Mouse (Mus musculus) cerebellum, adult 2 months (tissue): ENCODE measurements at regions not wholly inside any gene's neighbourhood (a gene's known extent, or its start where the extent isn't known, plus 50 kb on each side); places are given as distances from the start of the nearest gene placed in this dataset.

ENCODE experiments used
- DNase-seq, 2 experiments: peaks; one replicate each; pipeline ENCODE4 v3.0.0; 2021
- H3K27ac ChIP-seq: fragments of 200-500 bp; 2 replicates; pipeline ENCODE4 v1.5.1; 2012; ENCODE audit warnings: low read length, control low read depth, inconsistent platforms; ENCODE audit not compliant: insufficient read depth
- H3K27me3 ChIP-seq: fragments of 200-500 bp; 2 replicates; pipeline ENCODE4 v1.6.1; 2012; ENCODE audit warnings: inconsistent platforms, mild to moderate bottlenecking, low read length, moderate library complexity; ENCODE audit not compliant: control insufficient read depth, insufficient read depth
- H3K4me1 ChIP-seq: fragments of 200-500 bp; 2 replicates; pipeline ENCODE4 v1.6.1; 2011; ENCODE audit warnings: low read length; ENCODE audit not compliant: control insufficient read depth, insufficient read depth
- H3K4me3 ChIP-seq: fragments of 200-500 bp; replicated peaks from 2 replicates; pipeline ENCODE3; 2011; ENCODE audit warnings: mild to moderate bottlenecking, low read depth, low read length, control low read depth; ENCODE audit not compliant: insufficient read depth
- CTCF ChIP-seq: fragments of 200-500 bp; IDR thresholded peaks from 2 replicates; pipeline ENCODE4 v1.5.1; 2011; ENCODE audit warnings: low read depth, mild to moderate bottlenecking, control low read depth, low read length, moderate library complexity, borderline replicate concordance; ENCODE audit not compliant: insufficient read depth
- POLR2A ChIP-seq: fragments of 200-500 bp; IDR thresholded peaks from 2 replicates; pipeline ENCODE4 v1.6.1; 2011; ENCODE audit warnings: low read length, control low read depth, borderline replicate concordance; ENCODE audit not compliant: insufficient read depth
- WGBS: fragments of 180-500 bp; shearing (Covaris S2); methylation state at CpG from one replicate; pipeline ENCODE4 v1.1.7; 2018; 5-methylcytosine and 5-hydroxymethylcytosine counted together

- Histone ChIP-seq H3K4me1 (no peaks in the 10 kb centered on the region), H3K27ac (no peak overlapping the region), H3K27me3 (no peaks in the 10 kb centered on the region), H3K4me3 (no peak overlapping the region)
- TF ChIP-seq POLR2A (no peak), CTCF (no peak)
- 34% methylated on average over 3 of the region's 3 CpGs for WGBS
- peak in 1 of 2 experiments; percentile 18 for DNase-seq
Observed at GRCm38 (mm10) chr9:30202411-30202810, 224.5 kb upstream of the Snx19 start.

GRCm38 (mm10) chr9:30207631-30208030 lies 219.3 kb upstream of the Snx19 start:
- TF ChIP-seq CTCF (no peak), POLR2A (no peak)
- 97% methylated on average over 4 of the region's 4 CpGs for WGBS
- Histone ChIP-seq H3K27ac (no peak overlapping the region), H3K4me1 (no peaks in the 10 kb centered on the region), H3K27me3 (no peaks in the 10 kb centered on the region), H3K4me3 (no peak overlapping the region)
- no peak for DNase-seq

GRCm38 (mm10) chr9:30209806-30210205 lies 217.1 kb upstream of the Snx19 start:
- TF ChIP-seq CTCF (no peak), POLR2A (no peak)
- H3K4me3 ChIP-seq = no peak overlapping the region
- no peak overlapping the region for H3K27ac ChIP-seq
- WGBS = 73% methylated on average over 1 of the region's 1 CpGs
- H3K27me3 ChIP-seq = no peaks in the 10 kb centered on the region
- DNase-seq = no peak
- H3K4me1 ChIP-seq = no peaks in the 10 kb centered on the region

- no peak overlapping the region for H3K27ac ChIP-seq
Observed at GRCm38 (mm10) chr9:30212471-30213075, 214.3 kb upstream of the Snx19 start.

GRCm38 (mm10) chr9:30234501-30235163 lies 192.3 kb upstream of the Snx19 start:
- no peaks in the 10 kb centered on the region for H3K27me3 ChIP-seq
- no peak overlapping the region for H3K27ac ChIP-seq
- peaks cover 8% of the 10 kb centered on the region for H3K4me1 ChIP-seq
- WGBS = 41% methylated on average over 8 of the region's 8 CpGs
- H3K4me3 ChIP-seq = no peak overlapping the region
- DNase-seq = peak; percentile 60 to 73
- TF ChIP-seq POLR2A (no peak), CTCF (no peak)

More at GRCm38 (mm10) chr9:30212471-30213075, 214.3 kb upstream of the Snx19 start:
- 95% methylated on average over 3 of the region's 3 CpGs for WGBS
- Histone ChIP-seq H3K4me3 (no peak overlapping the region), H3K27me3 (no peaks in the 10 kb centered on the region), H3K4me1 (no peaks in the 10 kb centered on the region)
- no peak for DNase-seq
- TF ChIP-seq CTCF = no peak
- TF ChIP-seq POLR2A = no peak

- WGBS = 95% methylated on average over 3 of the region's 3 CpGs
- DNase-seq = no peak
- Histone ChIP-seq H3K27me3 (no peaks in the 10 kb centered on the region), H3K27ac (no peak overlapping the region), H3K4me3 (no peak overlapping the region), H3K4me1 (peaks cover 8% of the 10 kb centered on the region)
- no peak for TF ChIP-seq CTCF
- no peak for TF ChIP-seq POLR2A
Observed at GRCm38 (mm10) chr9:30235791-30236190, 191.1 kb upstream of the Snx19 start.

GRCm38 (mm10) chr9:30242107-30242506 lies 184.8 kb upstream of the Snx19 start:
- Histone ChIP-seq H3K4me3 (no peak overlapping the region), H3K4me1 (peaks cover 8% of the 10 kb centered on the region; the same call in 1 of the 2 replicates), H3K27ac (no peak overlapping the region), H3K27me3 (no peaks in the 10 kb centered on the region; the same call in 1 of the 2 replicates)
- DNase-seq = peak; percentile 55 to 74
- 11% methylated on average over 5 of the region's 5 CpGs for WGBS
- peak; percentile 25; the same call in 1 of the 2 replicates for TF ChIP-seq CTCF
- TF ChIP-seq POLR2A = no peak
